Mouse (Mus musculus): ENCODE data around the gene B3gnt2. TPM values are rescaled to one million over a fixed set of nuclear protein-coding genes. Genes with fewer than 3 reads are reported as not detected.

The B3gnt2 gene
- polyA plus RNA-seq, 1 experiment from 2014 or later, result 5.5 TPM

DNA sequence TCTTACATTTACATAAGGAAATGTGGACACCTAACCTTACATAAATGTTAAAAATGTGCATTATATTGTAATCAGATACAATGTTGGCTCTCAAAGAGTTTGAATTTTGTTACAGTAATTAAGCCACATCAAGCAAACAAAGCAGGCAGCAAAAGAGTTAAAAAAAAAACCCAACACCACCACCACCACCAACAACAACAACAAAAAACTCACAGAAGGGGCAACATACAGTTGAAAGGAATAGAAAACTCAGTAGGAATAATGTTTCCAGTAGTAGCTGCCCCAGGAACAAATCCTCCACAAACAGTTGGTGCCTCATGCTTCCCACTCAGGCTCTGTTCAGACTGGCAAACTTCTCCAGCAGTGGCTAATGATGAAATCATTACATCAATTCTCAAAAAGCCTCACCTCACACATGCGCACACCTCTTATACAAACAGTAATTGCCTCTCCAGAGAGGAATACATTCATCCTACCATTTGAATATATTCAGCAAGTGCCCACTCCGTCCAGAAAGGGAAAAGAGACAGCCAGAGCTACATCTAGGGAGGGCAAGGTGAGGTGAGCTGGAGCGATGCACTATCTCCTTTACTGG lies 4.3 kb downstream of the B3gnt2 start:
- Histone ChIP-seq H3K9me3 (replicated peaks) (no peaks in the 10 kb centered on the region), H3K27ac (no peak overlapping the region), H3K4me2 (peak overlapping the region; percentile 27), H3K9ac (0 out of 2 replicates have a peak overlapping the region, but pooled peaks have one; percentile 32), H3K36me3 (peaks cover 2% of the 10 kb centered on the region; the same call in 1 of the 2 replicates), H3K4me1 (peaks cover 76% of the 10 kb centered on the region), H3K27me3 (replicated peaks) (peaks cover 12% of the 10 kb centered on the region), H3K4me3 (no peak overlapping the region)
- 74% methylated on average over 3 of the region's 3 CpGs for WGBS (ENCODE audit: insufficient replicate concordance)
- ATAC-seq, result no peak

DNA sequence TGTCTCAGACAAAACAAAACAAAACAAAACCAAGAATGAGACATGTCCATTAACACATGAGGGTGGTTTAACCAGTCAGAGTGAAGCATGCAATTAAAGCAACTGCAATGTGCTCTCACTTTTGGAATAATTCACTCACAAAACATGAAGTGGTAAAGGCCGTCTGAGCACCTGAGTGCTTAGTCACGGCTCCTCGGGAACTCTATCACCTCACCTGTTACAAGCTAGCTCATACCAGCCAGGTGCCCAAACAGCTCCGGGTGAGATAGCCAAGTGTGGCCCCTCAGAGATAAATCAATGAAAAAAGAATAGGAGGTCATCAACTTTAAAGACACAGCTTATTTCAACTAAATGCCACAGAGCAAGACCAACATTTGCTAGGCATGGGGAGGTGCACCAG lies 6.2 kb downstream of the B3gnt2 start:
- 40% methylated on average over 4 of the region's 4 CpGs for WGBS (ENCODE audit: insufficient replicate concordance)
- H3K4me1 ChIP-seq, result peaks cover 87% of the 10 kb centered on the region
- peak overlapping the region; percentile 55; the same call in 1 of the 2 replicates for H3K27ac ChIP-seq
- H3K9me3 ChIP-seq (replicated peaks), result no peaks in the 10 kb centered on the region
- no peak for ATAC-seq
- peaks cover 2% of the 10 kb centered on the region; the same call in 1 of the 2 replicates for H3K36me3 ChIP-seq
- no peak overlapping the region for H3K9ac ChIP-seq
- H3K27me3 ChIP-seq (replicated peaks), result peaks cover 12% of the 10 kb centered on the region
- H3K4me2 ChIP-seq, result no peak overlapping the region
- H3K4me3 ChIP-seq, result no peak overlapping the region

DNA sequence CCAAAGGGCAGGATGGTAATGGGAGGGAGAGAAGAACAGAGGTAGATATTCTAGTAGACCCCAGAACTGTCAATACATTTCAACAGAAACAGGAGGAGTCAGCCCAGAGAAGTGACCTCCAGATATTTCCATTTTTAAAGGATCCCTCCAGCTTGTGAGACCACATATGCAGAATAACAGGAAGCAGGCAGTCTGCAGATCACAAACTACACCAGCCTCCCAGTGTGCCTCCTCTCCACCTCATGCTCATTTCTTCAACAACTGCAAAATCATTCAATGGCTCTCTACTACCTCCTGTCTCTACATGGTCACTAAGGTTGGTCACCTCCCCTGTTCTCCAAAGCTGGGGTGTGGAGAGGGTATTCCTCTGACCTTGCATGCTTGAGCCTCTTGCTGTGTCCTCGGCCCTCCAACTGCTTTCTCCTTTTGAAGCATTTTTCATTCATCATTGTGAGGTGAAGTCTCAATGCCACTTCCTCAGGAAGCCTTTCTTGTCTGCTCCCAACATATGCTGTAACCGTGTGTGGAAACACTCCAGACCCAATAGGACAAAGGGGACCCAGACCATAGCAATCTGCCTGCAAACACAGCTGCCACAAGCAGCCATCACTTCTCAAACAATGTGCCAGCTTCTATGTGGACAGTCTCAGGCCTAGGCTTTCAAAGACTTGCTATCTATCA lies 7.1 kb downstream of the B3gnt2 start:
- Histone ChIP-seq H3K27ac (peak overlapping the region; percentile 55), H3K4me2 (0 out of 2 replicates have a peak overlapping the region, but pooled peaks have one; percentile 13), H3K27me3 (replicated peaks) (peaks cover 10% of the 10 kb centered on the region), H3K36me3 (peaks cover 2% of the 10 kb centered on the region; the same call in 1 of the 2 replicates), H3K9me3 (replicated peaks) (no peaks in the 10 kb centered on the region), H3K4me1 (peaks cover 92% of the 10 kb centered on the region), H3K4me3 (no peak overlapping the region), H3K9ac (no peak overlapping the region)
- no peak for ATAC-seq
- 25% methylated on average over 2 of the region's 2 CpGs for WGBS (ENCODE audit: insufficient replicate concordance)

DNA sequence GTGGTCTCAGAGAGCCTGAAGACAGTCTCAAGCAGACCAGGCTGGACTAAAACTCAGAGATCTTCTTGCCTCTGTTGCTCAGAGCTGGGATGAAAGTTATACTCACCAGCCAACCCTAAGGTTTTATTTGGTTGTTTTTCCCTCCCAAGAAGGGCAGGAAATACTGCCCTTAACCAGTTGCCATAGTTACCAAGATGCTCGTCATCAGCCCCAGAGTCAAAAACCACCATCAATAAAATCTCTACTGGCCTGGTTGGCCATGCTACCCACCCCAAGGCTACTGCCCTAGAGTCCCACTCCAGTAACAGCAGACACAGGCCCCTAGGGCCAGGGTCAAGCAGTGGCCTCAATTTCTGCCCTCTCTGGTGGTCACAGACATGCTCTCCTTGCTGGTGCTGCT lies 8.3 kb downstream of the B3gnt2 start:
- Histone ChIP-seq H3K4me3 (no peak overlapping the region), H3K9me3 (replicated peaks) (no peaks in the 10 kb centered on the region), H3K4me1 (peaks cover 92% of the 10 kb centered on the region), H3K9ac (no peak overlapping the region), H3K36me3 (peaks cover 2% of the 10 kb centered on the region; the same call in 1 of the 2 replicates), H3K27ac (peak overlapping the region; percentile 55), H3K4me2 (no peak overlapping the region), H3K27me3 (replicated peaks) (no peaks in the 10 kb centered on the region)
- WGBS (ENCODE audit: insufficient replicate concordance), result 57% methylated on average over 1 of the region's 1 CpGs
- no peak for ATAC-seq

DNA sequence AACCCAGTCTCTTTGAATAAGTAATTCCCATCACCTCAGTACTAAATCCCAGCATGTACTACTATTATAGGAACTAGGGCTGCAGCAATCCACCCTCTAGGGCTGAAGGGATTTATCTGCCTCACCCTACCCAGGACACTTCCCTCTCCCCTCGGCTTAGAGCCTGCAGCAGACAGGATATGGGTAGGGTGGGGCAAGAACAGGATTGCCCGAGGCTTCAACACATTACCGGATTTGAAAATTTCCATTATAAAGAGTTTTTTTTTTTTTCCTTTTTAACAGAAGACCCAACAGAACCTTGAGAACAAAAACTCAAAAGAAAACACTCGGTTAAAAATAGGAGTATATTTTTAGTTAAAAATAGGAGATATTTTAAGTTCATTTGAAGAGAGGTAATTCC lies 9.3 kb downstream of the B3gnt2 start:
- H3K27ac ChIP-seq, result no peak overlapping the region
- no peak overlapping the region for H3K9ac ChIP-seq
- no peaks in the 10 kb centered on the region for H3K27me3 ChIP-seq (replicated peaks)
- H3K4me1 ChIP-seq, result peaks cover 95% of the 10 kb centered on the region
- no peak for ATAC-seq
- peaks cover 2% of the 10 kb centered on the region; the same call in 1 of the 2 replicates for H3K36me3 ChIP-seq
- WGBS (ENCODE audit: insufficient replicate concordance), result 20% methylated on average over 4 of the region's 4 CpGs
- no peak overlapping the region for H3K4me3 ChIP-seq
- no peak overlapping the region for H3K4me2 ChIP-seq
- no peaks in the 10 kb centered on the region for H3K9me3 ChIP-seq (replicated peaks)

DNA sequence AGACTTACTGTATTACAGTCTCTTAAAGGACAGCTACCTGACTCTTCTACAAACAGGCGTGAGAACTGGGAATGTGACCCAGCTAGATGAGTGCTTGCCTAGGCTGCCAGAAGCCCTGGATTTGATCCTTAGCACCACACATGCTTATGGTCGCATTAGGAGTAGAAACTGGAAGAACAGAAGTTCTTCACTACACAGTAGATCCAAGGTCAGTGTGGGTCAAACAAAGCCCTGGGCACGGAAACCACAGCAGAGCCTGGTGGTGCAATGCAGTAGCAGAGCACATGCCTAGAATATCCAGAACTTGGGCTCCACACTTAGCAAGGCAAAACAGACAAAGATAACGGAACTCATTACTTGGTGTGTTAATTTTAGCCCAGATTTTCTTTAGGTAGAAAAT lies 10.7 kb downstream of the B3gnt2 start:
- WGBS (ENCODE audit: insufficient replicate concordance), result 52% methylated on average over 4 of the region's 4 CpGs
- Histone ChIP-seq H3K27me3 (replicated peaks) (no peaks in the 10 kb centered on the region), H3K4me2 (no peak overlapping the region), H3K36me3 (peaks cover 2% of the 10 kb centered on the region; the same call in 1 of the 2 replicates), H3K27ac (no peak overlapping the region), H3K4me1 (peaks cover 97% of the 10 kb centered on the region), H3K9ac (no peak overlapping the region), H3K9me3 (replicated peaks) (no peaks in the 10 kb centered on the region), H3K4me3 (no peak overlapping the region)
- ATAC-seq, result no peak

DNA sequence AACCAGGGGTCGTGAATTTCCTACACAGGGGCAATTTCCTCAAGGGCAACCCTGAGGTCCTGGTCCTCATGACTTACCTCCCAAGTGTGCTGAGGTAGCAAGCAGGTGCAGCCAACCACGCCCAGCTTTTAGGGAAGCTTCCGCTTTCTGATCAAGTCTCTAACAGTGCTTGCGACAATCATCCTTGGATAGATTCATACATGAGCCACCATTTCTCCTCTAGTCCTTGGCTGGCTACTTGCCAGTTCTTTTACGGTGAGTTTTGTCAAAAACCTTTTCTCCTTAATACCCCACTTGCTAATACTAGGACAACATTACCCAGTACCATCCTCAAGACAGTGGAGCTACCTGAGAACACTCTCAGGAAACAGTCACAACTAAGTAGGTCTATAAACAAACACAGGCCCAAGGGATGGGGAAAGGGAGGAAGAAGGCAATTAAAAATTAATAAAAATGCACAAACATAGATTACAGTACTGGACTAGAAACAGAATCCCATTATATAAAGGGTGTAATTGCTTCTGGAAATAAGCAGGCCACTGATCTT lies 12.0 kb downstream of the B3gnt2 start:
- peak overlapping the region; percentile 75 for H3K27ac ChIP-seq
- peak overlapping the region; percentile 49 for H3K4me2 ChIP-seq
- H3K4me1 ChIP-seq, result peaks cover 97% of the 10 kb centered on the region
- ATAC-seq, result no peak
- H3K27me3 ChIP-seq (replicated peaks), result no peaks in the 10 kb centered on the region
- 35% methylated on average over 5 of the region's 5 CpGs for WGBS (ENCODE audit: insufficient replicate concordance)
- H3K9ac ChIP-seq, result peak overlapping the region; percentile 10; the same call in 1 of the 2 replicates
- H3K4me3 ChIP-seq, result no peak overlapping the region
- H3K9me3 ChIP-seq (replicated peaks), result no peaks in the 10 kb centered on the region
- H3K36me3 ChIP-seq, result peaks cover 2% of the 10 kb centered on the region; the same call in 1 of the 2 replicates

DNA sequence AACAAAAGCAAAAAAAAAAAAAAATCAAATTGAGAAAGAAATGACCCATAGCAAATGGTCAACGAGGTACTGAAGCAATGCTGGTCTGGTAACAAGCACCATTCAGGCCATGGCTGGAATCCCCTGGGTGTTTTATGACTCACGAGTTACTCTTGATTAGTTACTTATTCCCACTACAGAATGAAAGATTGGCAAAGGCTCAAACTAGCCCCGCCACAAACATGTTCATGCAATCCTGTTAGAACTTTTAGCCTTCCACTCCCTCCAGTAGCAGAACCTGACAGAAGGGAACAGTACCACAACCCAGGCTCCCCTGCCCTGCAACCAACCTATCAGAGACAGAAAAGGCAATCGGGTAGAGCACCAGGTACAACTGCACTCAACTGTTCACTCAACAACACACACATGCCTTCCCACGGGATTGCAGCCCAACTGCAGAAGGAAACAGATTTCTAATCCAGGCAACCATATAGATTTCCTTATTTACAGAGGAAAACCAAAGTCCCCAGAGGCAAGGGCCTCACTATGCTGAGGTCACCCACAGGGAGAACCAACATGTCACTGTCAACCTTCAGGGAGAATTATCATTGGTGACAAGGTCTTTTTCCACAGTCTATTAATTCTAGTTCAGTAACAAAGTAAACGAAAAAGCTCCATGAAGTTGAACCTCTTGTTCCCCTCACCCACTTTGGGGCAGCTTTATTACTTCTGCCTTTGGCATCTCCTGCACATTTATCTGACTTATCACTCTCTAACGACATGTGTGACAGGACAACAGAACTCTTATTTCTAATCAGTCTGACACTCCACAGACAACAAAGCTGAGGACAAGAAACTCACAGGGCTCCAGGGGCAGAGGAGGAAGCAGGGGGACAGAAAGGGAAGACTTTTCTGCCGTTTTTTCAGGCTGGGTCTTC lies 12.8 kb downstream of the B3gnt2 start:
- Histone ChIP-seq H3K9ac (0 out of 2 replicates have a peak overlapping the region, but pooled peaks have one; percentile 10), H3K4me2 (peak overlapping the region; percentile 49), H3K9me3 (replicated peaks) (no peaks in the 10 kb centered on the region), H3K4me3 (no peak overlapping the region), H3K27me3 (replicated peaks) (no peaks in the 10 kb centered on the region), H3K4me1 (peaks cover 97% of the 10 kb centered on the region), H3K27ac (peak overlapping the region; percentile 75), H3K36me3 (no peaks in the 10 kb centered on the region)
- WGBS (ENCODE audit: insufficient replicate concordance), result 34% methylated on average over 8 of the region's 8 CpGs
- ATAC-seq, result peak; percentile 30; the same call in 1 of the 2 replicates

DNA sequence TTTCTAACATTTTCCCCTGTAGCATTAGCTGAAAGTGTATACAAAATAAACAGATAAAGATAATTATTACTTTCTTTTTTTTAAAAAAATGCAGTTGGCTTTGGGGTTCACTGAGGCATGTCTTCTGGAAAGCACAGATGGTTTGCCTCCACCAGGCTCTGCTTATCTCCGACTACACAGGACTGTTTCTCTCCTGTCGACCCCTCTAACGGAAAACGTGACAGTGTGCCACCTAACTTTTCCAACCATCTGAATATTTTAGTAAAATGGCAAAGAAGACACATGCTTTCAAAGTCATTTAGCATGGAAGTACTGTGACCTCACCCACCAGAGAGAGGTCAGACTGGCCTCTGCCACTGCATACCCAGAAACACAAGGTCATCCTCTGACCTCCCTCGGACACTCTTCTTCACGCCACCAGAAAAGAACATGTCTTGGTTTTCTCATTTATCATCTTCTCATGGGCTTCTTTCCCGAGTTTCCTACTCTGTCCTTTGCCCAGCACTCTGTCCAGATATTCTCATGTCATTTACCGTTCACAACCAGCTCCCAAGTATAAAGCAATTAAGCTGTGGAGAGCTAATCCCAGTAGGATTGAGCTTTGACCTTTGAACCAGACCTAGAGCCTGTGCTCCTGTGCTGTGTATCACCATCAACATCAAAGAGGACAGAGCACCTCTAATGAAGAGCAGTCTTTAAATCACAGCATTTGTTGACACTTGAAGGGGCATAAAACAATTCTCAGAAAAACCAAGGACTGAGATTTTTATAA lies 13.6 kb downstream of the B3gnt2 start:
- H3K27me3 ChIP-seq (replicated peaks), result no peaks in the 10 kb centered on the region
- H3K4me1 ChIP-seq, result peaks cover 97% of the 10 kb centered on the region
- H3K27ac ChIP-seq, result peak overlapping the region; percentile 70
- H3K4me2 ChIP-seq, result peak overlapping the region; percentile 48
- no peaks in the 10 kb centered on the region for H3K9me3 ChIP-seq (replicated peaks)
- 19% methylated on average over 8 of the region's 8 CpGs for WGBS (ENCODE audit: insufficient replicate concordance)
- H3K36me3 ChIP-seq, result no peaks in the 10 kb centered on the region
- no peak overlapping the region for H3K4me3 ChIP-seq
- peak; percentile 48; the same call in 1 of the 2 replicates for ATAC-seq
- H3K9ac ChIP-seq, result no peak overlapping the region

DNA sequence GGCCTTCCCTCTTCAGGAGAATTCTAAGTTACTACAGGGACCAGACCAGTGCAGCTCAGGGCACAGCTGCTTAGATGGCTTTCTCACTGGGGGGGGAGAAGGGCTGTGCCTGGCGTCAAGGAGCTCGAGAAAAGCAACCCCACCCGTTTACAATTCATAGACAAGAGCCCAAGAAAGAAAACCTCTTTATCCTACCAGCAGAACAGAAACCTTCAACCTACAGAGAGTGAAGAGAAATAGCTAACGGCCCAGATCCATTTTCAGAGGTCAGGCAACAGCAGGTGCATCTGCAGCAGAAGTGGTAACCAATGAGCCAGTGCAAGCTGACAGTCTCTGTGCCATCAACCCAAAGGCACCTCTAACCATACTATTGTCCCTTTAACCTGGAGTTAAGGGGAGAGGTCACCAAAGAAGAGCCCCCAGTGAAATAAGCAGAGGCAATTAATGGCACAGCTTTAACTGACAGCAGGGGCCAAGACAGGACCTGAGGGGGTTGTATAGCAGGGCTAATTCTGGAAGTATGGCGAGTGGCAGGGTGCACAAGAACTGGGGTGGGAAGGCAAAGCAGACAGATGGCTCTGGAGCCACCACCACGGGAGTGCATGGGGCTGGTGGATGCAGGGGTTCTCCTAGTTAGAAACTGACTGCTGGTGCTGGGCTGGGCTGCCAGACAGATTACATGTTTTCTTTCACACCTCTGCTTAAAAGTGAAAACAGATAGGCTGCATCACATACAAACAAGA lies 14.5 kb downstream of the B3gnt2 start:
- no peak for ATAC-seq
- Histone ChIP-seq H3K9me3 (replicated peaks) (no peaks in the 10 kb centered on the region), H3K36me3 (no peaks in the 10 kb centered on the region), H3K9ac (peak overlapping the region; percentile 15; the same call in 1 of the 2 replicates), H3K27me3 (replicated peaks) (no peaks in the 10 kb centered on the region), H3K4me2 (peak overlapping the region; percentile 48), H3K27ac (peak overlapping the region; percentile 70), H3K4me1 (peaks cover 99% of the 10 kb centered on the region), H3K4me3 (no peak overlapping the region)
- 24% methylated on average over 6 of the region's 6 CpGs for WGBS (ENCODE audit: insufficient replicate concordance)

Data from liver, embryonic 12.5 days (tissue).